Mouse (Mus musculus): ENCODE measurements at regions not wholly inside any gene's neighbourhood (a gene's known extent, or its start where the extent isn't known, plus 50 kb on each side); places are given as distances from the start of the nearest gene placed in this dataset.

DNA sequence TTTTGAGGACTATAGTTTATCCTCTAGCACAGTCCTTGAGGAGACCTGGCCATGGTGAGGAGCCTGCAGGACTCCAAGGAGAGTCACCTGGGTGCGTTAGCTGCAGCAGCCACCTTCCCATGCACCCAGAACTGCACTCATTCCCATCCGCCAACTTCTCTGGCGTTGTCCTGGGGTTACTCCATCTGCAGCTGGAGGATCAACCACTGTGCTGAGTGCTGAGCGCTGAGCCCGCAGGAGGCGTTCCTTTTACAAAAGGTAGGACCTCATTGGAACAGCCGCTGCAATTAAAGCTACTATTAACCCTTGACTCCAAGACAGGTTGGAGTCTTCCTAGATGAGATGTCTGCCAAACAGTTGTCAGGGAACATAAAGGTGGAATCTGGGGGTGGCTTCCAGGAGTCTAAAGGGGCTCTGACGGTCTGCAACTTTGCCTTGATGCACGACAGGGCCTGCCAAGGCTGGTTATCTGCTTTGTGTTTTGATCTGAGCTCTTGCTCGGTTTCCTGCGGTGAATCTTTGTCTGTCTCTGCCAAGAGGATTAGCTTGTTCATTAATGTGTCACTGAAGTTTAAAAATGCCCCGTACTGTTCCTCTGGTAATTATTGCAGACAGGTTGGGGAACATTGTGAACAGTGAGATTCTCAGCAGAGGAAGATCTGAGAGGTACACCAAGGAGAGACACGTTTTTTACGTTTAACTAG is 152.1 kb downstream of the Fam173b start:
- H3K4me1 ChIP-seq (ENCODE audit: insufficient read depth) = no peaks in the 10 kb centered on the region
- no peak overlapping the region for H3K27ac ChIP-seq (ENCODE audit: low read depth)
- no peak overlapping the region for H3K9ac ChIP-seq (replicated peaks)
- DNase-seq (no peak), ATAC-seq (no peak)
- no peaks in the 10 kb centered on the region for H3K9me3 ChIP-seq (ENCODE audit: low read length)
- TF ChIP-seq CTCF (IDR thresholded peaks at IDR 0.05; ENCODE audit: low read depth) (no peak), EP300 (IDR thresholded peaks at IDR 0.05; ENCODE audit: low read depth) (no peak)
- no peak overlapping the region for H3K4me2 ChIP-seq (ENCODE audit: low read depth, low read length)
- no peak overlapping the region for H3K4me3 ChIP-seq (ENCODE audit: low read depth, low read length)
- WGBS (ENCODE audit: insufficient replicate concordance) = 43% methylated on average over 14 of the region's 14 CpGs
- H3K27me3 ChIP-seq (ENCODE audit: insufficient read depth, low read length) = no peaks in the 10 kb centered on the region
- no peaks in the 10 kb centered on the region for H3K36me3 ChIP-seq (replicated peaks; ENCODE audit: insufficient read depth, low read length)

DNA sequence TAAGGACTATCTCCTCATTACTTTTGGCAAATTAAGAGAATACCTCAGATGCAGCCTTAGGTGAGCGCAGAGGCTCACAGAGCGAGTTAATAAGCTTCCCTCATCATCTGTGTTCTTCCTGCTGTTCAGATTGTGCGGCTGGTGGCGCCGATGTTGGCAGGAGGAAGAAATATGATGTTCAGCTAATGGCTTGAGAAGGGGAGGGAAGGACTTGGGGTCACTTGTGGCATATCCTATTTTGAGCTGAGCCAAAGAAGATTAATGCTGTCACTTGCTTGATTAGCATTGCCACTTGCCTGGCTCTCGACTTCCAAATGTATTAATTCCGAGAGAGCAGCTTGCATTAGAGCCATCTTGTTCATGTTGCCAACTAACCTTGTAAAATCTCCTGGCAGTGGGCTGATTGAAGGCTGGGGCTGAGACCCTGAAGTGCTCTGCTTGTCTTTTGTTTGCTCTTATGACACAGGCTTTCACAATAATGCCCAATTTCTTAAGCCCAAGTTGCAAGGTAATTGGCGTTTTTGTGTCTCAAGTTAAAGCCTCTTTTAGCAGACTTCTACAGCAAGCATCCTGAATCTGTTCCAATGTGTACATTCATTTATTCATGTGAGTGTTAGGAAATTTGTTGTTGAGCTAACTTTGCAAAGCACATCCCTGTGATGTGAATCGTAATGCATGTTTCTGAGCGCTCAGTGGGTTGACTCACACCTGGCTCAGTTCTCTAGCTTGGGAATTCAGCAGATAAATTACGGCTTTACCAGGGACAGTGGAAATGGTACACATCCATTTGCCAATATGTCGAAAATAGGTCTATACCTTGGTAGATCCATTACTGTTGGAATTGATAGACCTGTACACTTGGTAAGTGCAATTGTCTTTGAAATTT is 167.6 kb downstream of the Fam173b start:
- H3K9me3 ChIP-seq (ENCODE audit: low read length) = no peaks in the 10 kb centered on the region
- TF ChIP-seq EP300 (IDR thresholded peaks at IDR 0.05; ENCODE audit: low read depth) (no peak), CTCF (IDR thresholded peaks at IDR 0.05; ENCODE audit: low read depth) (no peak)
- no peaks in the 10 kb centered on the region for H3K4me1 ChIP-seq (ENCODE audit: insufficient read depth)
- no peak overlapping the region for H3K4me3 ChIP-seq (ENCODE audit: low read depth, low read length)
- 72% methylated on average over 12 of the region's 12 CpGs for WGBS (ENCODE audit: insufficient replicate concordance)
- no peak for ATAC-seq
- H3K36me3 ChIP-seq (replicated peaks; ENCODE audit: insufficient read depth, low read length) = no peaks in the 10 kb centered on the region
- H3K27me3 ChIP-seq (ENCODE audit: insufficient read depth, low read length) = no peaks in the 10 kb centered on the region
- H3K4me2 ChIP-seq (ENCODE audit: low read depth, low read length) = no peak overlapping the region
- no peak for DNase-seq
- H3K27ac ChIP-seq (ENCODE audit: low read depth) = no peak overlapping the region
- H3K9ac ChIP-seq (replicated peaks) = no peak overlapping the region

DNA sequence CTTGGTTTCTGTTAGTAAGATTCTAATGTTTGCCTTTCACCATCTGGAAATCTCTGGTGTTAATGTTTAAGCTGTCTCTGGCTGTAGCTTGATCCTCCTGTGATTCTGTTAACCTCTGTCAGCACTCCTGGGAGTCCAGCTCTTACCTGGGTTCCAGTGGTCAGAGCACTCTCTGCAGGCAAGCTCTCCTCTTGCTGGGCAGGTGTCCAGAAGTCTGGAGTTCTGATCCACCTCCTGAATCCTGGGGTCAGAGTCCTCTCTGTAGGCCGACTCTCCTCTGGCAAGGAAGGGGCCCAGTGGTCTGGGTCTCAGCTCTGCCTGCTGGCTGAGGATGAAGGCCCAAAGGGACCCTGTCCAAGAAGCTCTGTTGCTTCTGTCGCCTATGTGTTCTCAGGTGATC is 181.4 kb downstream of the Fam173b start:
- DNase-seq (no peak), ATAC-seq (no peak)
- Histone ChIP-seq H3K27me3 (ENCODE audit: insufficient read depth, low read length) (no peaks in the 10 kb centered on the region), H3K9ac (replicated peaks) (no peak overlapping the region), H3K36me3 (replicated peaks; ENCODE audit: insufficient read depth, low read length) (no peaks in the 10 kb centered on the region), H3K27ac (ENCODE audit: low read depth) (no peak overlapping the region), H3K4me1 (ENCODE audit: insufficient read depth) (no peaks in the 10 kb centered on the region), H3K9me3 (ENCODE audit: low read length) (0 out of 2 replicates have a peak, but pooled peaks cover 2% of the 10 kb centered on the region), H3K4me2 (ENCODE audit: low read depth, low read length) (no peak overlapping the region), H3K4me3 (ENCODE audit: low read depth, low read length) (no peak overlapping the region)
- TF ChIP-seq CTCF (IDR thresholded peaks at IDR 0.05; ENCODE audit: low read depth) (no peak), EP300 (IDR thresholded peaks at IDR 0.05; ENCODE audit: low read depth) (no peak)
- WGBS (ENCODE audit: insufficient replicate concordance) = 75% methylated on average over 2 of the region's 2 CpGs

DNA sequence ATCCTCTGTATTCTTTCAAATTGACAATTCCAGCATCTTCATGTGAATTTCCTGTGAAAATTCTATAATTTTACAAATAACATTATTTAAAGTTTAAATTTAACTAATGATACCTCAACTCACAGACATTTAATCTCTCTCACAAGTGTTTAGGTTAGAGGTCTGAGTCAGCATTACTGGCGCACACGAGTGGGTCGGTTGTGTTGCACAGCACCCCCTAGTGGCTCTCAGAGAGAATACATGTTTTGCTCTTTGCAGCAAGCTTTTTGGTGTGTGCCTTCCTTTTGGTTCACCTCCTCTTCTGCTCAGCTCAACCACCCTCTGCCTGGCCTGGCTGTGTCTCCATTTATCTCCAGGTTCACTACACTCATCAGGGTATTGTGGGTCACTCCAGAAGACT is 183.4 kb downstream of the Fam173b start:
- ATAC-seq = no peak
- WGBS (ENCODE audit: insufficient replicate concordance) = 73% methylated on average over 3 of the region's 3 CpGs

GRCm38 (mm10) chr15:31798863-31799262 is 197.2 kb downstream of the Fam173b start:
- DNase-seq (no peak), ATAC-seq (no peak)
- Histone ChIP-seq H3K9ac (replicated peaks) (no peak overlapping the region), H3K4me1 (ENCODE audit: insufficient read depth) (no peaks in the 10 kb centered on the region), H3K4me2 (ENCODE audit: low read depth, low read length) (no peak overlapping the region), H3K9me3 (ENCODE audit: low read length) (no peaks in the 10 kb centered on the region), H3K27me3 (ENCODE audit: insufficient read depth, low read length) (no peaks in the 10 kb centered on the region), H3K36me3 (replicated peaks; ENCODE audit: insufficient read depth, low read length) (no peaks in the 10 kb centered on the region), H3K27ac (ENCODE audit: low read depth) (no peak overlapping the region), H3K4me3 (ENCODE audit: low read depth, low read length) (no peak overlapping the region)
- 69% methylated on average over 2 of the region's 2 CpGs for WGBS (ENCODE audit: insufficient replicate concordance)
- no peak for TF ChIP-seq EP300 (IDR thresholded peaks at IDR 0.05; ENCODE audit: low read depth)
- TF ChIP-seq CTCF (IDR thresholded peaks at IDR 0.05; ENCODE audit: low read depth) = no peak

More for the DNA sequence above, 183.4 kb downstream of the Fam173b start:
- no peaks in the 10 kb centered on the region for H3K4me1 ChIP-seq (ENCODE audit: insufficient read depth)
- TF ChIP-seq EP300 (IDR thresholded peaks at IDR 0.05; ENCODE audit: low read depth) (no peak), CTCF (IDR thresholded peaks at IDR 0.05; ENCODE audit: low read depth) (peak; percentile 48)
- DNase-seq = no peak
- 0 out of 2 replicates have a peak, but pooled peaks cover 2% of the 10 kb centered on the region for H3K9me3 ChIP-seq (ENCODE audit: low read length)
- H3K4me3 ChIP-seq (ENCODE audit: low read depth, low read length) = no peak overlapping the region
- H3K27ac ChIP-seq (ENCODE audit: low read depth) = no peak overlapping the region
- H3K27me3 ChIP-seq (ENCODE audit: insufficient read depth, low read length) = no peaks in the 10 kb centered on the region
- H3K36me3 ChIP-seq (replicated peaks; ENCODE audit: insufficient read depth, low read length) = no peaks in the 10 kb centered on the region
- H3K9ac ChIP-seq (replicated peaks) = no peak overlapping the region
- no peak overlapping the region for H3K4me2 ChIP-seq (ENCODE audit: low read depth, low read length)

GRCm38 (mm10) chr15:31805522-31805921 is 203.9 kb downstream of the Fam173b start:
- Histone ChIP-seq H3K4me2 (ENCODE audit: low read depth, low read length) (no peak overlapping the region), H3K27ac (ENCODE audit: low read depth) (no peak overlapping the region), H3K4me1 (ENCODE audit: insufficient read depth) (no peaks in the 10 kb centered on the region), H3K9me3 (ENCODE audit: low read length) (no peaks in the 10 kb centered on the region), H3K36me3 (replicated peaks; ENCODE audit: insufficient read depth, low read length) (no peaks in the 10 kb centered on the region), H3K27me3 (ENCODE audit: insufficient read depth, low read length) (no peaks in the 10 kb centered on the region), H3K4me3 (ENCODE audit: low read depth, low read length) (no peak overlapping the region), H3K9ac (replicated peaks) (no peak overlapping the region)
- no peak for ATAC-seq
- no peak for DNase-seq
- TF ChIP-seq CTCF (IDR thresholded peaks at IDR 0.05; ENCODE audit: low read depth) (no peak), EP300 (IDR thresholded peaks at IDR 0.05; ENCODE audit: low read depth) (no peak)
- WGBS (ENCODE audit: insufficient replicate concordance) = 62% methylated on average over 3 of the region's 3 CpGs

Data from liver, postnatal 0 days (tissue).